Mouse (Mus musculus): ENCODE results near the gene Pacrg.

- TF ChIP-seq CTCF (IDR thresholded peaks at IDR 0.05; ENCODE audit: low read depth, low read length) (no peak), POLR2A (IDR thresholded peaks at IDR 0.05; ENCODE audit: extremely low read depth, insufficient read depth, low read length) (no peak)
These were observed 242.4 kb downstream of the Pacrg start for GRCm38 (mm10) chr17:10597741-10598140.

All from liver, adult 2 months (tissue).